Mouse (Mus musculus): Measurements from ENCODE around the gene Mttp.

The Mttp gene

GRCm38 (mm10) chr3:138083896-138084295 is 60.9 kb downstream of the Mttp start:
- DNase-seq (ENCODE audit: low spot score in 2 of 2): no peak

- DNase-seq (ENCODE audit: low spot score in 2 of 2): no peak
Measured at GRCm38 (mm10) chr3:138083073-138083637, 61.6 kb downstream of the Mttp start.

GRCm38 (mm10) chr3:138078701-138079100 is 66.1 kb downstream of the Mttp start:
- no peak for DNase-seq (ENCODE audit: low spot score in 2 of 2)

- no peak for DNase-seq (ENCODE audit: low spot score in 2 of 2)
Measured at GRCm38 (mm10) chr3:138077476-138078340, 67.1 kb downstream of the Mttp start.

GRCm38 (mm10) chr3:138075209-138075608 is 69.6 kb downstream of the Mttp start:
- no peak for DNase-seq (ENCODE audit: low spot score in 2 of 2)

- no peak for DNase-seq (ENCODE audit: low spot score in 2 of 2)
Measured at GRCm38 (mm10) chr3:138074214-138074613, 70.6 kb downstream of the Mttp start.

- no peak for DNase-seq (ENCODE audit: low spot score in 2 of 2)
Measured at GRCm38 (mm10) chr3:138071476-138072073, 73.2 kb downstream of the Mttp start.

GRCm38 (mm10) chr3:138071004-138071403 is 73.8 kb downstream of the Mttp start:
- no peak for DNase-seq (ENCODE audit: low spot score in 2 of 2)

- no peak for DNase-seq (ENCODE audit: low spot score in 2 of 2)
Measured at GRCm38 (mm10) chr3:138069756-138070511, 74.8 kb downstream of the Mttp start.

GRCm38 (mm10) chr3:138068103-138068502 is 76.7 kb downstream of the Mttp start:
- no peak for DNase-seq (ENCODE audit: low spot score in 2 of 2)

GRCm38 (mm10) chr3:138067288-138067687 is 77.5 kb downstream of the Mttp start, which contains the start of gene Gm5105:
Gm5105 (minus strand) TSS chr3:138067388.
- DNase-seq (ENCODE audit: low spot score in 2 of 2): no peak

GRCm38 (mm10) chr3:138066348-138066856 is 78.4 kb downstream of the Mttp start:
- DNase-seq (ENCODE audit: low spot score in 2 of 2): no peak

- DNase-seq (ENCODE audit: low spot score in 2 of 2): no peak
Measured at GRCm38 (mm10) chr3:138065930-138066329, 78.8 kb downstream of the Mttp start.

GRCm38 (mm10) chr3:138064732-138065645 is 79.8 kb downstream of the Mttp start, which contains the start of gene 1110002E22Rik:
1110002E22Rik (plus strand) TSS chr3:138065052.
- DNase-seq (ENCODE audit: low spot score in 2 of 2): no peak

GRCm38 (mm10) chr3:138063731-138064329 is 80.9 kb downstream of the Mttp start:
- no peak for DNase-seq (ENCODE audit: low spot score in 2 of 2)

- DNase-seq (ENCODE audit: low spot score in 2 of 2): no peak
Measured at GRCm38 (mm10) chr3:138062673-138063072, 82.1 kb downstream of the Mttp start.

- DNase-seq (ENCODE audit: low spot score in 2 of 2): no peak
Measured at GRCm38 (mm10) chr3:138061205-138061911, 83.4 kb downstream of the Mttp start.

- no peak for DNase-seq (ENCODE audit: low spot score in 2 of 2)
Measured at GRCm38 (mm10) chr3:138060429-138060828, 84.3 kb downstream of the Mttp start.

GRCm38 (mm10) chr3:138058226-138058625 is 86.5 kb downstream of the Mttp start:
- DNase-seq (ENCODE audit: low spot score in 2 of 2): no peak

- DNase-seq (ENCODE audit: low spot score in 2 of 2): no peak
Measured at GRCm38 (mm10) chr3:138056976-138057375, 87.8 kb downstream of the Mttp start.
